Mouse (Mus musculus): ENCODE results near the gene Riok2.

DNA sequence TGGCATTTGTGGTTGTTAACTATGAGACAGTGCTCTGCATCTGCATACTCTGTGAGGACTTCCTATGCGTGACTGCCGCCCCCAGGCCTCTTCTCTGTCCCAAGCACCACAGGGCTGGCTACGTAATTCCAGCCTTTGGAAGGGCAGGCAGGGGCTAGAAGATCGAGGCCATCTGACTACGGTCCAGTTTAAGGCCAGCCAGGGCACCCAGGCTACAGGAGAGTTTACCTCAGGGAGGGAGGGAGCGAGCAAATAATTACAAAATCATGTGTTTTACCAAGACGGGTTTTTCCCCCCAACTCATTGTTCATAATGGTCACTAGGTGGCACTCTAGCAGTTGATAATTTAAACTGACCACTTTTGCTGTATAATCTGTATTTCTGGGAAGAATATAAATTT lies 18.8 kb downstream of the Riok2 start:
- TF ChIP-seq POLR2A (IDR thresholded peaks at IDR 0.05; ENCODE audit: control insufficient read depth, low read depth, low read length) (no peak), CTCF (IDR thresholded peaks at IDR 0.05; ENCODE audit: control insufficient read depth, insufficient read depth, insufficient replicate concordance, low read depth, low read length) (no peak)

All from testis, adult 2 months (tissue).